Mouse (Mus musculus) thymus, adult 2 months (tissue): ENCODE results near the gene Tmco4.

Source experiments
- CTCF ChIP-seq: fragments of 200-500 bp; IDR thresholded peaks from 2 replicates; pipeline ENCODE4 v1.5.1; 2012; ENCODE audit warnings: mild to moderate bottlenecking, control low read depth, low read length, moderate library complexity, borderline replicate concordance; ENCODE audit not compliant: control insufficient read depth, poor library complexity, insufficient read depth; ENCODE audit errors: extremely low read depth
- POLR2A ChIP-seq: fragments of 200-500 bp; IDR thresholded peaks from 2 replicates; pipeline ENCODE4 v1.6.1; 2012; ENCODE audit warnings: mild to moderate bottlenecking, low read length, control low read depth, moderate library complexity; ENCODE audit not compliant: control insufficient read depth, poor library complexity, insufficient read depth; ENCODE audit errors: extremely low read depth

GRCm38 (mm10) chr4:139040084-139040839, 67.6 kb downstream of the Tmco4 start:
- TF ChIP-seq CTCF, result no peak
- TF ChIP-seq POLR2A, result no peak
